Mouse (Mus musculus): Measurements from ENCODE around the gene Strap.

- TF ChIP-seq POLR2A (IDR thresholded peaks at IDR 0.05; ENCODE audit: insufficient read depth, low read depth, low read length), result no peak
- TF ChIP-seq CTCF (IDR thresholded peaks at IDR 0.05; ENCODE audit: insufficient read depth, low read depth, low read length), result no peak
These were observed 46.3 kb upstream of the Strap start for GRCm38 (mm10) chr6:137688506-137689105.
